Mouse (Mus musculus) embryo, embryonic 10 days (tissue): ENCODE measurements around the gene Taok1.
"Not testable (repeated sequence)": the region's sequence is repeated elsewhere in the genome, so short reads cannot be mapped to it uniquely, and the experiment has no call there.

Experiments
- DNase-seq: peaks from one replicate; pipeline ENCODE4 v3.0.0-alpha.2; 2015; ENCODE audit warnings: low spot score

Taok1 gene

DNA sequence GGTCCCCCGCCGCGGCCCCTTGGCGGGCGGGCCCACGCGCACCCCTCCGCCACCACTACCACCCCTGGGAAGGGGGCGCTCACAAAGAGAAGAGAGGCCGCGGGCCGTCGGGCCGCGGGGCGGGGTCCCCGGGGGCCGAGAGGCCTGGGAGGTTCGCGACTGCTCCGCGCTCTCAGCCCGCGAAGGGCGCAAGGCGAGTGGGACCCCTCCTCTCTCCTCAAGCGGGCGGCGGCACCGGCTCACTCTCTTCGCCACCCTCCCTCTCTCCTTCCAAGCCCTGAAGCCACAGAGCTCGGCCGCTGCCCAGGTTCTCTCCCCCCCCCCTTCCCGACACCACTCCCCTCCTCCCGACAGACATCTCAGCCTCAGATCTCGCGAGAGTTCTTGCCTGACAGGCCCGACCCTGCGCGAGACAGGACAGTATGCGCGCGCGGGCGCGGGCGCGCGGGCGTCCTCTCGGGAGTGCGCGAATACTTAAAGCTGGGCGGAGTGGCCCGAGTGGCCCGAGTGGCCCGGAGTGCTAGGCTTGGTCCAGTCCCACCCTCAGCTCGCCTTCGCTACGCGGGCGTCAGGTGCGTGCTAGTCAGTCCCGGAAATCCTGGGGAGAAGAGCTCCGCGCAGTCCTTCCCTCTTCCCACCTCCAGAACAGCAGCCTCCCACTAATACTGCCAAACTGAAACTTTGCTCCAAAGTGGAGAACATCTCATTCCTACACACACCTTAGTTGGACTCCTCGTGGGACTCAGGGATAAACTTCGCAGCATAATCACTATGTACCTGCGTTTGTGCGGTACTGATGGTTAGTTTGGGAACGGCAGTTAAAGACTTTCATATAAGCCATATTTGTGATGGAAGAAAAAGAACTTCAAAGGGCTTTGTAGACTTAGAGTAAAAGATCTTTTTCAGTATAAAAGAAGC, at the start of gene Taok1:
Gene Taok1, minus strand, starts transcription at position 278 of the 918 bp plus-strand sequence.
- DNase-seq, result peak; percentile 98

DNA sequence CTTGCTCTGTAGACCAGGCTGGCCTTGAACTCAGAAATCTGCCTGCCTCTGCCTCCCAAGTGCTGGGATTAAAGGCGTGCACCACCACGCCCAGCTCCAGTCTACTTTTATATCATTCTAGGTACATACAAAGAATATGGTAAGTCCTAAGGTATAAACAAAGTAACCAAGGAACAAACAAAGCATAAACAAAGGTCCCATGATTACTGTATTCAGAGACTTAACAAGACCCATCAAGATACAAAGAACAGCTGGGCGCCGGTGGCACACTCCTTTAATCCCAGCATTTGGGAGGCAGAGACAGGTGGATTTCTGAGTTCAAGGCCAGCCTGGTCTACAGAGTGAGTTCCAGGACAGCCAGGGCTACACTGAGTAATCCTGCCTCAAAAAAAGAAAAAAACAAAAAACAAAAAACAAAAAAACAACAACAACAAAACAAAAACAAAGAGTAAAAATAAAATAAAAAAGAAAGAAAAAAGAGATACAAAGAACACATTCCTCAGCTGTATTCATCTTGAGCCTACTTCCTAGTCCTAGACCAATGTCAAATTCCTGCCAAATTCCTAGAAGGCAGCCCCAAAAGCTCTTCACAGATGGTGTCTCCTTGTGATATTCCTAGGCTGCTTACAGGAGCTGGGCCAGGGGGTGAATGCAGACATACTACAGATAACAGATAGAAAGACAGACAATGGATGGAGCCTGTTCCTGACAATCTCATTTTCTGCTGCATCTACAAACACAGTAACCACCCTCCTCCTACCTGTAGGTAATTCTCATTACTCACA, 46.0 kb upstream of the Taok1 start:
- not testable (repeated sequence) for DNase-seq

DNA sequence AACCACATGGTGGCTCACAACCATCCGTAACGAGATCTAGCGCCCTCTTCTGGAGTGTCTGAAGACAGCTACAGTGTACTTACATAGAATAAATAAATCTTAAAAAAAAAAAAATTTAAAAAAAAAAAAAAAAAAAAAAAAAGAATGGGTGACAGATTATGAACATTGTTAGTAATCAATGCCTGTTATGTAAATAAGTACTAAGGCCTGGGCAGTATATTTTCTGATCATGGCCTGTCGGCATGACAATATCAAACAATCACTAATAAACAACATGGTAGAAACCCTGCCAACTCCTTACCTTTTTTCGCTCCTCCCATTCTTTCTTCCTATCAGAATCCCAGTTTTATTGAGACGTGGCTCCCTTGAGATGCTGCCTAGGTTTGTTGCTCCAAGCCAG, 44.9 kb upstream of the Taok1 start:
- DNase-seq, result no peak

DNA sequence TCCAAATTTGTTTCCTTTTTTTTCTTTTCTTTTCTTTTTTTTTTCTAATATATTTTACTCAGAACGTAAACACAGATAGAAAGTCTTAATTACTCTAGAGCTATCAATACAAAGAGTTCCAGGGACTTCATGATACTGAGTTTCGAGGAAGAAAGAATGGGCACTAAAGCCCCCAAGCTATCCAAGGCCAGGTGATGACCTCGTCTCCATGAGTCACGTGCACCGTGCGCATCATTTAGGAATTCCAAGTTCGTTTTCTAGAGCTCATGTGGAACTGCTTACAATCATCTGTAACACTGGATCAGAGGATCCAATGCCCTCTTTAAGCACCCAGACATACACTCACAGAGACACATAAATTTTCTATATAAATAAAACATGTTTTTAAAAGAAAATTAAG, 41.3 kb upstream of the Taok1 start:
- no peak for DNase-seq

DNA sequence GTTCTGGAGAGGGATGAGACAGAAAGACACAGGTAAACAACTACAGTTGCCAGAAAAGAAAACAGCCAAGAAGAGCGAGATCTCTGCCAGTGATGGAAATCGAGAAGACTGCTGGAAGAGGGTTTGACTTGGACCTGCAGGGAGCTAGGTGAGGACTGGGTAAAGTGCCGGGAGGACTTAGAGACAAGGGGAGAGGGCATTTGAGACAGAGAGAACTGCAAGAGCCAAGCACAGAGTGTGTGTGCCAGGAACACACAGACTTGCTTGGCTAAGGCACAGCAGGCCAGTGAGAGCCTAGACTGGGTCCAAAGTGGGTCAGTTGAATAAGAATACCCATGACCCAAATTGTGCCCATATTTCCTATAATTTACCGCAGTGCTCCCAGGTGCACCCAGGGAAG, 37.9 kb upstream of the Taok1 start:
- no peak for DNase-seq

DNA sequence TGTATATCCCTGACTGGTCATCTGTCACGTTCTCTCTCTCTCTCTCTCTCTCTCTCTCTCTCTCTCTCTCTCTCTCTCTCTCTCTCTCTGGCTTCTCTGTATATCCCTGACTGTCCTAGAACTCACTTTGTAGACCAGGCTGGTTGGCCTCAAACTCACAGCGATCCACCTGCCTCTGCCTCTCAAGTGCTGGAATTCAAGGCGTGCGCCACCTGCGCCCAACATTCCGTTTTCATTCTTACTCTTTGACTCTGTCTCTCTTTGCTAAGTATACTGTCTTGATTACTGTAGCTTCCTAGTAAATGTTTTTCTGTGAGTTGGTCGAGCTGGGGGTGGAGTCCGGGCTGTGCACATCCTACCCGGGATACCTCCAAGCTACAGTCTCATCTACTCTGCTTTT, 33.8 kb upstream of the Taok1 start:
- DNase-seq, result no peak

DNA sequence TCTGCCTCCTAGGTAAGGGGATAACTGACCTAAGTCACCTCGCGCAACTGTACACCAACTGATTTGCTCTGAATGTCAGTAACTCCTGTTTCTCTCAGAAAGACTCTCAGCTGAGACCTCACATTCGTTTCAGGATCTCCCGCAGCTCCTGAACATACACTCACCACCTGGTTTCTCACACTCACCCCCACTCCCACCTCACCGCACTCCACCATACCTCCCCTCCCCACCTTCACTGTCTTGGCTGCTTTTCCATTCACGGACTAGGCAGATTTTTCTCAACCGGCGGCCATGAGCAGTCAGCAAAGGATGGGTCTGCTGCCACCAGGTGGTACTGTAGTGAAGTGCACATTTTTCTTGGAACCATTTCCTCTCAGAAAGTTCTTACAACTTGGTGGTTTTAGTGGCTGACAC, 22.6 kb upstream of the Taok1 start:
- DNase-seq, result peak; percentile 90

DNA sequence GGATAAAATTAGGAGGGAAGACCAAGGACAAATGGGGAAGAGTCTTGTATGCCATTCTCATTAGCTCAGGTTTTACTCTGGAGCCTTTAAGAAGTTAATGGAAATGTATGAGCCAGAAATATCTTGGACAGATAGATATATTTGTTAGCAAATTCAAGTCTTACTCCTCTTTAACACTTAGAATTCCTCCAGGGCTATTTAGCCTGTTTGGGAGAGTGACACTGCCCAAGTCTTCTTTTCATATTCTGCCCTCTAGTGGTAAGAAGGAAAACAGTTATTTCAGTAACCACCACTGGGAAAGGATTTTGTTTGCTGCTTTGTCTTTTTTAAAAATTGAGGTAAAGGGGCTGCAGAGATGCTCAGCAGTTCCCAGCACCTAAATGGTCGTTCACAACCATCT, 21.9 kb upstream of the Taok1 start:
- peak; percentile 66 for DNase-seq

DNA sequence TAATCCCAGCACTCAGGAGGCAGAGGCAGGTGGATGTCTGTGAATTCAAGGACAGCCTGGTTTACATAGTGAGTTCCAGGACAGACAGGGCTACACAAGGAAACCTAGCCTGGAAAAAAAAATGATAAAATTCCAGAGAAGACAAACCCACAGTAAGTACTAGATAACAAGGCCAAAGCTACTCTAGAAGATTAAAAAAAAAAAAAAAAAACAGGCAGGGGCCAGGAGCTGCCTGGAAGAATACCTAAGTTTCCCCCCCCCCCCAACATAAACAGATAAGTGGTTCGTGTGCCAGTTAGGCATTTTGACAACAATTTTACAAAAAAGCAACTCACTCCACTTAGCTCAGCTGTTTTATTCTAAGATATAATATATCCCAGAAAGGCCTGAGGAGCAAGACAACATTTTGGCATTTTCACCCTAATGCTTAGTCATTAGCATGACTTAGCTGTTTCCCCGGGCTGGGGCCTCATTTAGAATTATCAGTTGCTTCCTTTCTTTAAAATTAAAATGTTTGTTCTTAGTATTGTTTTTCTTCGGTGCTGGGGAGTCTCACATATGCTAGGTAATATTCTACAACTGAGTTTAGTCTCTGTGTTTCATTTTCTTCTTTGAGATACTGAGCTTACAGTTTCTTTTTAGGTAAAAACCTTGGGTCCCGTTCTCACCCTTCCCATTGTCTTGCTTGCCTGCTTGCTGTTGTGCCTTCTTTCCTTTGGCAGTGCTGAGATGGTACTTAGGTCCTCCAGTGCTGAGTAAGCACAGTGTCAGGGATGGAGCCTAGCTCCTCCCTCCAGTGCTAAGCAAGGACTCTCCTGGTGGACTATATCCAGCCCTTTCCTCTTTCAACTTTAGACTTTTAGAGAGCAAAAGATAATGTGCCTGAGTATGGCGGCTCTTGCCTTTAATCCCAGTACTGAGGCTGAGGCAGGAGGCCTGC, 19.3 kb upstream of the Taok1 start:
- DNase-seq, result no peak

DNA sequence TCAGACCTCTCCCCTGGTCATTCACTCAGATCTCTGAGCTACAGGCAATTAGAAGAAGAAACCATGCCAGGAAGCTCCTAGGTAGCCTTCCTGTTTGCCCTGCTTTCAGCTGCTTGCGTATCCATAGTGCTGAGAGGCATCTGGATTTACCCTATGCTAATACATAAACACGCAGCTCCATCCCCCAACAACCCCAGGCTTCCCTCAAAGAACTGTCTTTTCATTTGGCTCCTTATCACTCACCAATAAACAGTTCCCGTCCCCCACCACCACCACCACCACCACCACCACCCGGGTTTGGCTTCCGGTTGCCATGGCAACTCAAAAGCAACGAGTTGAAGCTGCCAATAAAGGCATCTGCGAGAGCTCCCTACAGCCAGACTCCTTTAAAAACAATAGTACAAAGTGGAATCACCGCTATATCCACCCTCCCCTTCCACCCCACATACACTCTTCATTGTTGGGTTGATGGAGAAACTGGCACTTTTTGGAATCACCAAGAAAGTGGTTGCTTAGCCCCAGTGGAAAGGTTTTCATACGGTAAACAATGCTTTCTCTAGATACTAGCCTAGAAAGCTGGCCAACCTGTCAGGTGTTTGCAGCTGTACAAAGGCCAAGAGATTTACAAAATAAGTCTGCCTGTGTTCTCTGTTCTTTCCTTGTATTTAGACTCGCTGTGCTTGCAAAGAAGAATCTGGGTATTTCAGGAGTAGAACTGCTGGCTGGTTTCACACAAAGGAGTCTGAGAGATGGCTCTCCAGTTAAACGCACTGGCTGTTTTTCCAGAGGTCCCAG, 17.6 kb upstream of the Taok1 start:
- peak; percentile 69 for DNase-seq

DNA sequence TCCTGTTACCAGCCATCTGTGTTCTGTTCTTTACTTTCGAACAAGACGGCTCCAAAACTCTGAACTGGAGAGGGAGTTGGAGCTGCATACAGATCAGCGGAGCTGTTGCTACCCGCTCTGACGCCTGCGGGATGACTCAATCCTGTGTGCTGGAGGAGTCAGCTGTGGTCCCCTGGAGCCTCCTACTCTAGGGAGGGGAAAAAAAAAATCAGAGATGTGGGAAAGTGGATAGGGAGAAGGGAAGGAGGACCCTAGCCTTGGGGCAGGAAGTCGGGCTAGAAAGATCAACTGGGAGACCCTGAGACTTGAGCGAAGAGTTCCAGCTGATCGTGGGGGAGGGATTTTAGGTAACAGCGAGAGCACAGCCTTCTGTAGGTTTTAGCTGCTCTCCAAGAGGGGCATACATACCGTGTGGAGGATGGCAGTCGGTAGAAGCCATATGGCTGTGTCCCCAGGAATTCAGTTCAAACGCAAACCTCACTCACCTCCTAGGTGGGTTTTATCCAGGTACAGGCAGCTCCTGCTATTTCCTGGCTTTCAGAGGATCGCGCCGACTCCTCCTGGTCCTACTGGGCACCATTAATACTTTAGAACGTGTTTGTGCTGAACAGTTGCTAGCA, 16.9 kb upstream of the Taok1 start:
- peak; percentile 56 for DNase-seq

DNA sequence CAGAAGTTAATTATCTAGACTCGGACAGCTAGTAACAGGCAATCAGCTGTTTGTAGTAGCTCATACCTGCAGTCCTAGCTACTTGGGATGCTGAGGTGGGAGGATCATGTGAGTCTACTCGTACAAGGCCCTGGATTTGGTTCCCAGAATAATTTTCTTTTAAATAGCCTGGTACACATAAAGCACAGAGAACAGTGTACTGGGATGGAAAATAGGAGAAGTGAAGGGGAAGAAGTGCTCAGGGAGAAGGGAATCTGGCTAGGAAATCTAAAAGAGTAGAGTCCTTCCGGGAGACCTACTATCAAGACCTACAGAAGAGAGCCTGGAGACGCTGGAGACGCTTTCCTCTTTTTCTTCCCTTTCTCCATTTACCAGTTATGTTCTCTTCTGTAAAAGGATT, 16.4 kb upstream of the Taok1 start:
- no peak for DNase-seq

DNA sequence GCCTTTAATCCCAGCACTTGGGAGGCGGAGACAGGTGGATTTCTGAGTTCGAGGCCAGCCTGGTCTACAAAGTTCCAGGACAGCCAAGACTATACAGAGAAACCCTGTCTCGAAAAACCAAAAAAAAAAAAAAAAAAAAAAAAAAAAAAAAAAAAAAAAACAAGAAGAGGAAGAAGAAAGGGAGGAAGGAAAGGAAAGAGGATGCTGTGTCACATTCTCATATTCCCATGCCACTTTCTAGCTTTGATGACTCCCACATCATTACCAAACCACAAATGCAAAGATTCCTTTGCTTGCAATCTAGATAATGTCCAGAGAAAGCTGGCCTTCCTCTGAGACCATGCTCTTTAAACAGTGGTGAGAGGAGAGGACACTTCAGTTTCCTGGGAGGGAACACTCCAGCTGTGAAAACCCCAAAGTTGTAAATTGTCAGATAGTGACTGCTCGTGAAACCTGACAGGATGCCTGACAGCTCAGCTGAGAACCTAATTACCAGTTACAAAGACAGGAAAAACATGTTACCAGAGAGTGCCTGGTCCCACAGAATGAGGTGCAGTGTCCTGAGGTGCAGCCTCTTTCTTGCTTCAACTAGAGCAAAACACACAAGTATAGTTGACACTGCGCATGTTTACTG, 14.4 kb upstream of the Taok1 start:
- no peak for DNase-seq

DNA sequence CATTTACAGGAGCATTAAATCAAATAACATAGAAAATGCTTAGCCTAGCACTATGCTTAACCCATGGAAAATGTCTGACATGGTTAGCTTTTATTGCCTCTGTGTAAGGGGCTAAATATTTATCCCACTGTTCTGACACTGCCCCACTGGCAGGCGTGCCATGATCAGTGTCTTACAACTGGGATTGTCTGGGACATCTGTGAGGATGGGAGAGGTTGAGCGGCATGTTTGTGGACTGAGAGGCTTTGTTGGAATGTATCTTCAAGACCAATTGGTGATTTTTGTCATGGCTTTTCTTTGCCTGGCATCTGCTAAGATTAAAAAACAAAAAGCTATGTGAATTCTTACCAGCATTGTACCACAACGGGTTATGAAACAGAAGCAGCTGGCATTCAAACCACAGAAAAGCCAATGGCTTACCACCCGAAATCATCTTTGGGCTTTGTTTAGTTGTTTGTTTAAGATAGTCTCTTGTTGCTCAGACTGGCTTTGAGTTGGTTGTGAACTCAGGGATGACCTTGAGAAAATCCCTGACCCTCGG, 7.5 kb upstream of the Taok1 start:
- no peak for DNase-seq

DNA sequence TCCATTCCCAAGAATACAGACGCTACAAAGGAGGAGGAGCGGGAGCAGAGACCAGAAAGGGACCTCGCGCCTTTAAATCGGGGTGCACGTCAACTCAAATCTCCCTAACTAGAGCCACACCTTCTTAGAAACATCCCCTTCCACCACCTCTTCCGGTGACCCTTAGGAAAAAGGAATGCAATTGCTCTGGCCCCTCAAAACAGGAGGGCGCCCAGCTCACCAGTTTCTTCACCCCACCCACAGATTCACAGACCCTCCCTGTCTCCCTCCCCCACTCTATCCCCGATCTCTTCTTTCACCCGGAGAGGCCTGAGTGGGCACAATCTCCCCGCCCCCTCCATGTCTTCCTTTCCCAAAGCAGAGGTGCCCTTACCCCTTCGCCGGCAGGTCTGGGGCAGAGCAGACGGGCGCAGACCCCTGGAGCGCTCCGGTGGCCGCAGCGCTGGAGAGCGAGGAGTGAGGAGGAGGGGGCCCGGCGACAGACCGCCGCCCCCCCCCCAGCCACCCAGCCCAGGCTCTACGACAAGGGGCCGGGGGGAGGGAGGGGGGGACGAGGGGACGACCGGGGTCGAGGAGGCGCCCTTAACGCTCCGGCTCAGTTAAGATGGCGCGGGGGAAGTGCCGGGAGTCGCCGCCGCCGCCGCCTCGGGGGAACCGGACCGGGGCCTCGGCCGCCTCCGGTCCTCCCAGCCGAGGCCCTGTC, 629 bp downstream of the Taok1 start:
- DNase-seq, result peak; percentile 55

DNA sequence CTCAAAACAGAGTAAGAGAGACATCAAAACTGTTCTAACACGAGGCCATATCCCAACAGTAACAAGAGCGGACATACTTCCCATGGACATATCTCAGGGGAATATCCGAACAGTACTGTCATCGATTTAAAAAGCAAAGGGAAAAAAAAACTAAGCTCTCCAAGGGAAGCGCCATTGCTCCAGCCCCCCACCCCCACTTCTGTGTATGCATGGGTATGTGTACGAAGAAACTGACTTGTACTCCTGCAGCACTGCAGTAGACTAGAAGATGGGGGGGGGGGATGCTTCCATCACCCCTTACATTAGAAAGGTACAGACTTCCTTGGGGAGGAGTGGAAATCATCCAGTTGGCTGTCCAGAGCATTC, 1.2 kb downstream of the Taok1 start:
- no peak for DNase-seq

DNA sequence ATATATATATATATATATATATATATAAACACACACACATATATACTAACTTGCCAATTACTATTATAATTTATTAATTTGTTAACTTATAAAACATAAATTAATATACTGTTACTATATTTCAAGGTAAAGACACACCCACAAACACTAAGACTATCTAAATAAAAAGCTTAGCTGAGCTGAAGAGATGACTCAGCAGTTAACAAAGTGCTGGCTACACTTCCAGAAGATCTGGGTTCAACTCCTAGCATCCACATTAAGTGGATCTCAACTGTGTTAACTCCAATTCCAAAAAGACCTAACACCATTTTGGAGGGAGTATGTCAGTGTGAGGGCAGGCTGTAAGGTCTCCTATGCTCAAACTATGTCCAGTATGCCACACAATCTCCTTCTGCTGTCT, 10.3 kb downstream of the Taok1 start:
- no peak for DNase-seq

DNA sequence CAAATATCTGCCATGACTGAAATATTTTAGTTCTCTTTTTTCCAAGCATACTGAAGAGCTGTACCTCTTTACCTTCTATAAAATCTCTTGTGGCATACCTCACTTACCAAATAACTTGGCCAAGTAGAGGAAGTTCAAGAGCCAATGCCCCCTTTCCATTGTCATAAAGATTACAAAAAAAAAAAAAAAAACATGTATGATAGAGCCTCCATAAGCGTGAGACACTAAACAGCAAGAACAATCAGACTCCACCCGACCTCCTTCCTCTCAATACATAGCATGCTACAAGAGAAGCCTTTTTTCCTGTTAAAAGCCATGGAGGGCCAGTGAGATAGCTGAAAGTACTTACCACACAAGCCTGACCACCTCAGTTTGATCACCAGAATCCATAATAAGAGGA, 16.2 kb downstream of the Taok1 start:
- no peak for DNase-seq

DNA sequence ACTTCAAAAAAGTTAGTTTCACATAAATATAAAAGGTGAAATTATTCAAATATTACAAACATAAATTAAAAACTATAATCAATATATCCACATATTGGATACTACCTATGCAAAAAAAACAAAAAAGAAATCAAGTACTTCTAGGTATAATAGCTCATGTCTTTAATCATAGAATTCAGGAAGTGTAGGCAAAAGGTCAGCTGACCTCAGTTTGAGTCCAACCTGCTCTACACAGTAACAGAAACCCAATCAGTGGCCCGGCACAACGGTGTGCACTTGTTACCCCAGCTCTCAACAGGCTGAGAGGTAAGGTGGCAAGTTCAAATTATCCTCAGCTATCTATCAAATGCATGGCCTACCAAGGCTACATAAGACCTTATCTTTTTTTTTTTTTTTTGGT, 16.8 kb downstream of the Taok1 start:
- no peak for DNase-seq

DNA sequence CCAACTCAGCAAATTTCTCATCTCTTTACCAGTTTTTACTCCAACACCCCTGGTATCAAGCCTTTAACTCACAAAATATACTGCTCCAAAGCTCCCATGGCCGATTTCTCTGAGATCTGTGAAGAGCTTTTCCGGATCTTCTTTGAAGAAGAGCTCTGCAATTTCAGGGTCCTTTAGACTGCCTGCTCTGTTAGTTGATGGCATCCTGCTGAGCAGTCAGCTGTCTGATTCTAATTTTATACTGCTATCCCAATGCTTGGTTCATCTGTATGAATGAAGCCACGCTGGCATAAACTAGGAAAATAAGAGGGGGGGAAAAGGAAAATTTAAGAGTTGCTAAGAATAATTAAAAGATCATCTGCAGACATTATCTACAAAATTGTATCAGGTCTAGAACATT, 22.4 kb downstream of the Taok1 start:
- no peak for DNase-seq
